Mouse (Mus musculus): ENCODE measurements around the gene Cyb561.

Cyb561 gene

DNA sequence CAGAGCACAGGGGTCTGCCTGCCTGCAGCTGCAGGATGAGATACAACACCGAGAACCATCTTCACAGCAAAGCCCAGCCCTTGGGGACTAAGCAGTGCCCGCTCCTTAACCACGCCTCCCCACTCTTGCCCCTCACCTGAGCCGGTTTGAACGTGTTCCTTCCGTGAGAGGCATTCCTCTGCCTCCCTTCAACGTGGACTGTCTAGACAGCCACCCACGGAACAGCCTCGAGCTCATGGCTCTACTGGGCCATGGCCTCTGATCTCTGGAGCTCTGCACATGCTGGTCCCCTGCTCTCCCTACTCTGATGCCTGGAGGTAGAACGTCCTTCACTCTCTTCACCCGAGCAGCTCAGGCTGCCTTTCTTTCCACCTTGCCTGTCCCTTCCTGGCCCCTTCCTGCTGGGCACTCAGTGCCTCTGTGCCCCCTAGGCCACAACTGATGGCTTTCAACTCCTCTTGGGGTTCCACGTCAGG is at the start of gene Cyb561:
Cyb561 (minus strand) TSS at position 426 of the 476 bp plus-strand sequence.
- peak; percentile 30 for DNase-seq (ENCODE audit: extremely low read depth, insufficient read length, low spot score)

DNA sequence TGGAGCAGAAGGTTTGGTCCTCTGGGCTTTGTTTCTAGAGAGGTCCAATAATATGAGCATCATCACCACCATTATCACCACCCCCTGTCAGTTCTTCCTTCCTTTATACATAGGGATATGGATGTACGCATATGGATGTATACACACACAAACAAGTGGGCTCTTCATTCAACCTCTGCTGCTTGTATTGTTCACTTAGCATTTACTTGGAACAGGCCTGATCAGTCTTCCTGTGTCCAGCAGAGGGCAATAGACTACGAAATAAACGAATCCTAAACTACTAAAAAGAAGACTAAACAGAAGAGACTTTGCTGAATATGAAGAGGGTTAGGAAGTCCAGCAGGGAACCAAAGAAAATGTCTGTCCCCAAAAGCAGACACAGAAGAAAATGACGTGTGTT is 48.6 kb upstream of the Cyb561 start:
- DNase-seq (ENCODE audit: extremely low read depth, insufficient read length, low spot score): no peak

DNA sequence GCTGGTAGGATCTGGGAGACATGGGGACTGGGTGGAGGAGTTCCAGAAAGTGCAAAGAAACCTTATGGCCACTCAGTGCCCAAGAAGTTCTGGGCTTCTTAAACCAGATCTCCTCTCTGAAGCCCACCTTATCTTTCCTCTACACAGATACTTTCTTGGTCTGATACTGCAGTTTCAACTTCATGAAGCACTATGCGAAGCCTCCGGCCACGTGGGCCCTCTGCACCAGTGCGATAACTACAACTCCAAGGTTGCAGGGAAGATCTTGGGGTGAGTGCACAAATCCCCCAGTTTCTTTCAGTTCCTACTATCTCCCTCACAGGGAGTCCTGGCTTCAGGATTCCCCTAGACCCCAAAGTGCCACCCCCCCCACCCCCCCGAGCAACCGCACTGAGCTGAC is 46.9 kb upstream of the Cyb561 start:
- no peak for DNase-seq (ENCODE audit: extremely low read depth, insufficient read length, low spot score)

DNA sequence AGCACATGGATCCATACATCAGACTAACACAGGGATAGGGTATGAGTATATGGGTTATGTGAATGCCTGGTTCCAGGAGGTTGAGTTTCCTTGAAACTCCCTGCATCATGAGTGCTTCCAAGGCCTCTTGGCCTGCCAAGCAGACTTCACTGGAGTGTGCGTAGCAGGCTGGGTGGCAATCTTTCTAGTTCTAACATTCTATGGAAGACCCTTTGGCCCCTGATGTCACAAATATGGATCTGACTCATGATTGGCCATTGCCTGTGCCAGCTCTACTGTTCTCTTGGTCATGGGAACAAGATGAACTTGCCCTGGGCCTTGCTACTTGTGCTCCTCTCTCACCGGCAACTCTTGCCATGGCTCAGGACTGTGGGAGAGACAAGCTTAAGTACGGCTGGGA is 41.2 kb upstream of the Cyb561 start, which contains the start of gene Ace3:
Ace3 (plus strand) TSS at position 301 of the 400 bp plus-strand sequence.
- no peak for DNase-seq (ENCODE audit: extremely low read depth, insufficient read length, low spot score)

DNA sequence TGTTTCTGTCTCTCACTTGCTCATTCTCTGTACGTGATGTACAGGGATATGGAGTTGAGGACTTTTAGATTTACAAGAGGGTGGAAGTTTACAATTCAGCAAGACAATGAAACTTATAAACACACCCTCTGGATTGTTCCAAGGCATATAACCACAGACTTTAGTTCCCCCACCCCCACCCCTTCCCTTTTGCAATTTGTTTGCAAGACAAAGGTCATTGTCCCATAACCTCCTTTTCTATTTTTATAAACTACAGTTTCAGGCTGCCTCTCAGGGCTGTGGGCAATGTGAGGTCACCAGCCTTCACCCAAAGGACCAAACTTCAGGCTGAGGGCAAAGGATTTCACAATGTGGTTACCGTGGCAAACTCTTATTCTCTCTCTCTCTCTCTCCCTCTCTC is 37.1 kb upstream of the Cyb561 start:
- no peak for DNase-seq (ENCODE audit: extremely low read depth, insufficient read length, low spot score)

DNA sequence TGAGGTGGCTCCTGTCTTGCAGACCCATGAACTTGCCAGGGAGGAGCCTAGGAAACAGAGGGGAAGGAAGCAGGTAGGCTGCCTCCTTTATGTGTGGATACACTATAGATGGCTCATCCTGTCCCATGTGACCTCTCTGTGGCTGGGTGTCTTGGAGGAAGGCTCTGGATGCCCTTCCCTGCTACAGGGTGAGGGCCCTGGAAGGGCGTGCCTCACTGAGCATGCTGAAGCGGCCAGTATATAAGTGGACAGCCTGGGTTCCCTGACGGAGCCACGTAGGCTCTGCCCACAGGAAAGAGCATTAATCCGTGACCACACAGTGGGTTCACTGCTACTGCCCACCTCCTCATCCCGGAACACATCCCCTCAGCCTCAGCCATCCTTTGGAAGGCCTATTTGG is 36.3 kb upstream of the Cyb561 start:
- DNase-seq (ENCODE audit: extremely low read depth, insufficient read length, low spot score): no peak

DNA sequence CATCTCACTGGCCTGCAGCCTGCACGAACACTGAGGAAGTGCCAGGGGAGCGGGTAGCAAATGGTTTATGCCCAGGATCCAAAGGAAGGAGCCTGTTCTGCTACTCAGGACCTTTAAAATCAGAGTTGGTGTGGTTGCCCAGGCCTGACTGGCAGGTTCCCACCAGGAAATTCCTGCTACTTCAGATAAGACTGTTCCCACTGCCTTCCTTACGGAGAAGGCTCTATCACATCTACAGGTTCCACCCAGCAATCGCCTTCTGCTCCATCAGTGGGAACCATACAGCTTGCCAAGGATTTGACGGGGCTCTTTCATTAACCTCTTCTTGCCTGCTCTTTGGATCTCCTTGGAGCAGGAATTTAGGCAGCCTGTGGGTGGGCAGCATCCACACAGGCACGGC is 34.3 kb upstream of the Cyb561 start:
- DNase-seq (ENCODE audit: extremely low read depth, insufficient read length, low spot score): no peak

DNA sequence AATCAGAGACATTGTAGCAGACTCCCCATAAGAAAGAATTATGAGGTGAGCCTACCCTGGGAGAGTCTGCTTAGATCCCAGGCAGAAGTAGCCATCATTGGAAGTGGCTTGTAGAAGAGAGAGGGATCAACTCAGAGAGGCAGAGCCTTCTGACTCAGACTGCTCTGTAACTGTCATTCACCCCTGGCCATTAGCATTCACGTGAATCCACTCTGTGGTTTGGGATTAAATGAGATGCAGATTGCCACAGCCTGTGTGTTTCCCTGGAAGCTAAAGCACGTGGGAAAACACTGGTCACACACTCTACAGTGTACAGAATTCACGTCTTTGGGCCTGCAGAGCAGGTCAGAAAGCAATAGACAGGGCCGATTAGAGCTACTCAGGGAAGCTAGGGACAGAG is 31.3 kb upstream of the Cyb561 start:
- DNase-seq (ENCODE audit: extremely low read depth, insufficient read length, low spot score): no peak

DNA sequence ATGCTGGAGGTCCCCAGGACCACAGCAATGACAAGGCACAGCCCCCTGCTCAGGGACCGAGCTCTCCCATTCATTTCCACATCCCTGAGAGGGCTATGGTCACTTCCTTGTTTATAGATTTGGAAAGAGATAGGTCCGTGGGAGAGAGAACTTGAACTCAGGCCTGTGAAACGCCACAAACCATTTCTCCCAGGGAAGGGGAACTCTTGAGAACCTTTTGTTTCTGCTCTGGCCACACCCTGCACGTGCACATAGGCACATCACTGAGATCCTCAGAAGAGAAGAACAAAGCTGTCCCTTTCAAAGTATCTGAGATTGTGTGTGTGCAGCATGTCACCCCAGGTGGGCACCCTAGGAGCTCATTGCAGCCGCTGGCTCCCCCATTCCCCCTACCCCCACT is 25.5 kb upstream of the Cyb561 start:
- no peak for DNase-seq (ENCODE audit: extremely low read depth, insufficient read length, low spot score)

DNA sequence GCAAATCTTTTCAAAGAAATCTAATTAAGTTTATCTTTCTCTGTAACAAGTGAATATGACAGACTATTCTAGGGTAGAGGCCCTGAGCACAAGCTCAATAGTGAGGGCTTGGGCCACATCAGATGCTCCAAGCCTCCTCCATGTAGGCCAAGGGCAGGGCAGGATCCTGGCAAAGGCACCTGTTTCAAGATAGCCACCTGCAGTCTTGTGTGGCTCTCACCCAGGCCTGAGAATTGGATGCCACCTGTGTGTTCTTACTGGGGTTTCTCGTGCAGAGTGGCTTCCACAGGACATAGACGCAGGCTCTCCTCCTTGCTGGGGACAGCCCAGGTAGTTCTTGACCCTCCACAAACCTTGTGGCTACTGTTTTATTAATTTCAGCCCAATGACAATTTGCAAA is 25.1 kb upstream of the Cyb561 start:
- DNase-seq (ENCODE audit: extremely low read depth, insufficient read length, low spot score): no peak

DNA sequence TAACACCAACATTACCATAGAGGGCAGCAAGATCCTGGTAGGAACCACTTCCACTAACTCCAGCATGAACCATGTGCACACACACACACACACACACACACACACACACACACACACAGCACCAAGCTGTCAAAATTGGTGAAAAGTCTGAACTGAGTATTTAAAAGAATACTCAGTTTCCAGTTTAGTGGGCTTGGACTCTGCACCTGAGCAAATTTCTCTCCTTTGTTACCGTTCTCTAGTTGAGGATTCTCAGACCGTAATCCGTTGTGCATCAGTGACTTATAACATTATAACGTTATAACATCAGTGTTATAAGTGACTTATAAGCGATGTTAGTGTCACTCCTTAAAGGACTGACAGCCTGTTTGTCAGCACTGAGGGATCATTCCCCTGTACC is 22.5 kb upstream of the Cyb561 start:
- DNase-seq (ENCODE audit: extremely low read depth, insufficient read length, low spot score): no peak

DNA sequence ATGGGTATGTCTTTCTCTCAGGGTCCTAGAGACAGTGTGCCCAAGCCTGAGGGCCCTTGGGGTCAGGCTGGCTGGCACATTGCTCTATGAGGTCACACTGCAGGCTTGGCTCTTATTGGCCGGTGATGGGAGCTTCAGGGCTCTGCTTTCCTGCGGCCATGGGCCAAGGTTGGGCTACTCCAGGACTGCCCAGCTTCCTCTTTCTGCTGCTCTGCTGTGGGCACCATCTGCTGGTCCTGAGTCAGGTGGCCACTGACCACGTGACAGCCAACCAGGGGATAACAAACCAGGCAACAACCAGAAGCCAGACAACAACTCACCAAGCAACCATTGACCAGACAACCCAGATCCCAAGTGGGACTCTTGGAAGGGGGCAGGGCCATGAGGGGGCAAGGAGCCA is 21.9 kb upstream of the Cyb561 start:
- no peak for DNase-seq (ENCODE audit: extremely low read depth, insufficient read length, low spot score)

DNA sequence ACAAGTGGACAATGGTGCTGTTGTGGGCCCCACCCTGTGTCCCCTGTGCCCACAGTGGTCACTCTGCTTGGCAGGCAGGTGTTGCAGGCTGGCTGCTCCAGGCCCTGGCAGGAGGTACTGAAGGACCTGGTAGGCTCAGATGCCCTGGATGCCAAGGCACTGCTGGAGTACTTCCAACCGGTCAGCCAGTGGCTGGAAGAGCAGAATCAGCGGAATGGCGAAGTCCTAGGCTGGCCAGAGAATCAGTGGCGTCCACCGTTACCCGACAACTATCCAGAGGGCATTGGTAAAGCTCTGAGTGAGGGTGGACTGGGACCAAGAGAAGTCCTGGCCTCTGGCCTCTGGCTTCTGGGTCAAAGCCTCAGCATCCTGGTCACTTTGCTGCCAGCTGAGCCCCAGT is 21.5 kb upstream of the Cyb561 start:
- DNase-seq (ENCODE audit: extremely low read depth, insufficient read length, low spot score): no peak

DNA sequence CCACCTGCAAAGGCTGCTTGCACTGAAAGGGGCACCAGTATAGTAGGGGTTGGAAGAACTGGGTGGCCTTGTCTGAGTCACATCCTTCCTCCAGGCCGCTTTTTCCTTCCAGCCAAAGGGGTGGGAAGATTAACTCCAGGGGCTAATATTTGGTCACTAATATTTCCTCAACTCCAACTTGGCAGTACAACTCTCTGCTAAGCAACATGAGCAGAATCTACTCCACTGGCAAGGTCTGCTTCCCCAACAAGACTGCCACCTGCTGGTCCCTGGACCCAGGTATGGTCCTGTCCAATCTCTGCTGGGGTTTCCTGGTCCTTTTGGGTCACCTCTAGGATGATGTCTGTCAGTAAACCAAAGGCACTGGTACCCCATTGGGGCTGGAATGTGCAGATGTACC is 16.4 kb upstream of the Cyb561 start:
- no peak for DNase-seq (ENCODE audit: extremely low read depth, insufficient read length, low spot score)

DNA sequence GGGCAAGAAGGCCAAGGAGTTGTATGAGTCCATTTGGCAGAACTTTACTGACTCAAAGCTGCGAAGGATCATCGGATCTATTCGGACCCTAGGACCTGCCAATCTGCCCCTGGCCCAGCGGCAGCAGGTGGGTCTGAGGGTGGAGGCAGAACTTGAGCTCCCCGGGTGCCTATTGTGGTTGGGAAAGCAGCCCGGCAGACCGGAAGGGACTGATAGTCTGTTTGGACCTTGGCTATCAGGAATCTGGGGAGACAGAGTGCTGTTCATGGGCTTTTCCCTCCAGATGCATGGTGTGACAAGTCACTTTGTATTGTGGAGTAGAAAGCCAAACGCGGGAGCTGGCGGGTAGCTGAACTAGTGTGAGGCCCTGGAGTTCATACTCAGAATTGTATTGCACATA is 15.8 kb upstream of the Cyb561 start:
- DNase-seq (ENCODE audit: extremely low read depth, insufficient read length, low spot score): no peak

DNA sequence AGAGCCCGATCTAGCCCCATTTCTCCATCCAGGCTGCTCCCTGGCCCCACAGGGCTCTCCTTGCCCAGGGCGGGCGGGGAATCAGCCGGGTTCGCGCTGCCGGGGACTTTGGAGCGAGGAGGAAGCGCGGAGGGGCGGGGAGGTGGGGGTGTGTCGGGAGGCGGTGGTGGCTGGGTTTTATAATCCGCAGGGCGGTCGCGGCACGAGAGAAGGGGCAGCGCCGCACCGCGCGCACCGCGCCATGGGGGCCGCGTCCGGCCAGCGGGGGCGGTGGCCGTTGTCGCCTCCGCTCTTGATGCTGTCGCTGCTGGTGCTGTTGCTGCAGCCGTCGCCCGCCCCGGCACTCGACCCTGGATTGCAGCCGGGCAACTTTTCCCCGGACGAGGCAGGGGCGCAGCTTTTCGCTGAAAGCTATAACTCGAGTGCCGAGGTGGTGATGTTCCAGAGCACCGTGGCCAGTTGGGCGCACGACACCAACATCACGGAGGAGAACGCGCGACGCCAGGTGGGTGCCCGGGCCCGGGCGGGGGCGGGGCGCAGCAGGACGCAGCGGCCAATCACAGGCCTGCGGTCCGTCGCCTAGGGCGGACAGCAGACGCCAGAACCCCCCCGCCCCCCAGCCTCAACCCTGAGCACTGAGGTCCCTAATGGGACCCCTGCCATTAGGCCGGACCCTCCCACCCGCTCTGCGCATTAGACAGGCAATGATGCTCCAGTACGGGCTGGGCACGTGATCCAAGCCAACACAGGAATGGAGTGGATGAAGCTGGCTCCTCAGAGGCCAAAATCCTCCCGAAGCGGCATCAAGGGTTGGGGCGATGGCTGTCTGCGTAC is 14.8 kb upstream of the Cyb561 start, which contains the start of gene Ace:
Ace (plus strand) TSS at position 205 of the 834 bp plus-strand sequence.
- no peak for DNase-seq (ENCODE audit: extremely low read depth, insufficient read length, low spot score)

DNA sequence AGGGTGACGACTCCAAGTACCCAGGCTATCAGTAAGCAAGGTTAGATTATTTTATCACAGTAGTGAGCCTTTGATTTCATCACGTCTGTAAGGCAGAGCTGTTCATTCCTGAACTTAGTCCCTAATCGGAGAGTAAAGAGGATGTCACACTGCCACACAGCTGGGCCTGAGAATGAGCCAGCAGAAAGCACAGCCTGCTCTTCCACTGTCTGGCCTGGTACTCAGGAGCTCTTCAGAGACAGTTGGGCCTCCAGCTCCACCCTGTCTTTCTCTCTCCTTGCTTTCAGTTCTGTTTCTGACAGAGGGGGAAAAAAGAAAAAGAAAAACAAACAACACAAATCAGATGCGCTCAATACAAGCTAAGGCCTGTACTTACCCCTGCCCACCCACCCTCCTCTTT is 13.2 kb upstream of the Cyb561 start:
- DNase-seq (ENCODE audit: extremely low read depth, insufficient read length, low spot score): no peak

DNA sequence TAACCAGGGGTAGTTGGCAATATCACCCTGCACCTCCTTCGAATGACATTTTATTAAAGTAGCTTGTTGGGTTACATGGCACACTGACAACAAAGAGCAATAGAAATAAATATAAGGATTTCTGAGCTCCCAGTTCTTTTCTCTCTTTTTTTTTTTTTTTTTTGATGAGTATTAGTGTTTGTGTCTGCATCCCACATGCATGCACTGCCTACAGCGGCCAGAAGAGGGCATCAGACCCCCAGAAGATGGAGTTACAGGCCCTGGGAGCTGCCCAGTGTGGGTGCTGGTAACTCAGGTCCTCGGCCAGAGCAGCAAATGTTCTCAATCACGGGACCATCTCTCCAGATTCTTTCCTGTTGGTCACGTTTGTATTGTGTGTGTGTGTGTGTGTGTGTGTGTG is 11.6 kb upstream of the Cyb561 start:
- no peak for DNase-seq (ENCODE audit: extremely low read depth, insufficient read length, low spot score)

DNA sequence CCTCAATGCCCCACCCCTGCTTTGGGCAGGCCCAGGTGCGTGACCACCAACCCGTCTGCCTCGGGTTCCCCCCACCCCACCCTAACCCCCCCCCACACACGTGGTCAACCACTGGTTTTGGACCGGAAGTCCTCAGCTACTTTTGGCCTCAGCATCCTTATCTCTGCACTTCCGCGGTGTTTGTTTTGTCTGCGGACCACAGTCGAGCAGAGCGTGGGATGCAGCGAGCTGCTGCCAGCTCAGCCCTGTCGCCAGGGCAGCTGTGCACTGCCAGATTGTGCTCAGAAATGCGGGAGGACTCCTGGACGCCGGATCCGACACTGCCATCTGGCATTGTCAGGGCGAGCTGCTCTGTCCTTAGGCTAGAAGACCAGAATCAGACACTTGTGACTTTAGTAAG is 6.2 kb upstream of the Cyb561 start:
- peak; percentile 38 for DNase-seq (ENCODE audit: extremely low read depth, insufficient read length, low spot score)

DNA sequence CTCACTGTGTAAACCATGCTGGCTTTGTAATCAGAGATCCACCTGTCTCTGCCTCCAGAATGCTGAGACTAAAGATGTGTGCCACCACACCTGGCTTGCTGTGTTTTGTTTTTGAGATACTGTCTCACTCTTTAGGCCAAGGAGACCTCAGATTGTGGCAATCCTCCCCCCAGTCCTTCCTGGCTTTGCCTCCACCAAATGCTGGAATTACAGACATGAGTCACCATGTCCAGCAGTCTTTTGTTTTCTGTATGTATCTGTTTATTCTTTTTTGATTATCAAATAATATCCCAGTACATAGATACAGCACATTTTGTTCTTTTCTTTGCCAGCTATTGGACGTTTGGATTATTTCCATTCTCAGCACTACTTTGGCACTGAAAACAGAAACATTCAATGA is 5.4 kb upstream of the Cyb561 start:
- no peak for DNase-seq (ENCODE audit: extremely low read depth, insufficient read length, low spot score)

DNA sequence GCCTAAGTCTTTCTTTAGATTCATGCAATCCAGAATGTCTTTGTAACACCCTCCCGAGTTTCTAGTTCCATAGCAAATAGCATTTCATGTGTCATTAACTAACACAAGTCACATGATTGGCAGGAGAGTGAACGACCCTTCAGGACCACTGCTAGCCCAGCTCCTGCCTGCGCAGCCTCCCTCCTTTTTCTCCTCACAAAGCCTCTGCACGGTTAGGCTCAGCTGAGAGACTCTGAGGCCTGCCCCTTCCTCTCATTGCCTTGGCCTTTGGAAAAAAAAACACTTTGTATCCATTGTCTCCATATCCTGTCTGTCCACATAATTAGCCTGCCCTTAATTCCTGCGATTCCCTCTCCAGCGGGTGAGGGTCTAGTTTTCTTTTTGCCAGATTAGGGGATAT is 4.4 kb upstream of the Cyb561 start:
- DNase-seq (ENCODE audit: extremely low read depth, insufficient read length, low spot score): no peak

DNA sequence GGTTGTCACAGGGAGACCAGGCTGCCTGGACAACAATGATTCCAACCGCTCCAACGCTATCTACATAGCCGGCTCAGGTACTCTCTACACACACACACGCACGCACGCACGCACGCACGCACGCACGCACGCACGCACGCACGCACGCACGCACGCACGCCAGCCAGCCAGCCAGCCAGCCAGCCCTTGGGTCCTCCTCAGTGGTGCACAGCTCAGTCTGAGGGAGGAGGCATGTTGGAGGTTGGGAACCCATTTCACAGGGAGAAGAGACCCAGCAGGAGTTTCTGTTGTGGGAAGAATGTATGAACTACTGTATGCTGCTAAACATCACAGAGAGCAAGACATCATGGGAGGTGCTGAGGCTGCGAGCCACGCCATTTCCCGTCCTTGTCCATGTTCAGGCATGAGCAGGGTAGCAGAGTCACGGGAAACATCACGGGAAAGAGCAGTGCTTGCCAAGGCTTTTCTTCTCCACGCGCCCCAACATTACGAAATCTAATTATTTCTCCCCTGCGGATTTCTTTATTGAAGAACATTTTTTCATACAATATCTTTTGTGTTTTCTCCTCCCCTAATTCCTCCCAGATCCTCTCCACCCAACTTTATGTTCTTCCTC is 2.8 kb upstream of the Cyb561 start:
- DNase-seq (ENCODE audit: extremely low read depth, insufficient read length, low spot score): no peak
